Mouse (Mus musculus): ENCODE data around the gene Agpat3.

Gene Agpat3

GRCm38 (mm10) chr10:78351887-78352665 is at the start of gene Agpat3:
Gene Agpat3, minus strand, starts transcription at chr10:78352489.
- DNase-seq (ENCODE audit: low spot score in 2 of 2) = peak; percentile 69

DNA sequence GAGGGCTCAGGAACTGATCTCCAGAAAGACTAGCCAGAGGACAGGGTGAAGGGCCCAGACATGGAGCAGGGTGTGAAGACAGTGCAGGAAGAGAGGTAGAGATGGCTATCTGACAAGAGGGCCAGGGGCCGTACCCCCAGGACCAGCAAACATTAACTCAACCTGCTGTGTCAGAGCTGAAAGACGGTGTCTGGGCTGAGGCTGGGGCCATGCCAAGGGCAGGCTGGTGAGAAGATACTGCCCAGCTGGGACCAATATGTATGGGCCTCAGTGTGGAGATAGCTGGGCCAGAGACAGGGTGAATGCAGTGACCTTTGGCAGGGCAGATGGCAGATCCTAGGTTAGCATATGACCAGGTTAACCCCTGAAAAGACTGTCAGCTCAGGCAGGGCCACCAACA is 48.8 kb upstream of the Agpat3 start:
- DNase-seq (ENCODE audit: low spot score in 2 of 2) = no peak

DNA sequence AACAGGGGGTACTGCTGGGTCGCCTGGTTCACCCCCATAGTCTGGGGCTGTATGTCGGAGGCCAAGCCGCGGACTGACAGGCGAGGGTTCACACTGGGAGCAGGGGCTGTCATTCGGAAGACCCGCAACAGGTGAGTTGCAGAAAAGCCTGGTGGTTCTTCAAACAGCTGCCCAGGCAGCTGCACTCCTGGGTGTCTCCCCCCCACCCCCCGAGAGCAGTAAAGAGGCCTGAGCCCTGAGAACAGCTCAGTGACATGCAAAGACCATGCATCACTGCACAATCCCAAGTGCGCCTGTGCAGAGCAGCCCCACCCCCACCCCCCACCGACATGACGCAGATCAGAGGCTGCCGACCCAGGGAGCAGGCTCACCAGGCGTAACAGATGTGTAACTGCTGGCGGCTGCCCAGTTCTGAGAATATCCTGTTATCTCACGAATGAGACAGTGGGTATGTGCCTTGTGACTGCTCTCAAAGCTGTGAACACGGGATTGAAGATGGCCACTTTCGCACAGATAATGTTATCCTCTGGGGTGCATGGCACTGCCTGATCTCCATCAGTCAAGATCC is 46.9 kb upstream of the Agpat3 start:
- peak in 1 of 2 experiments; percentile 51 for DNase-seq (ENCODE audit: low spot score in 2 of 2)

DNA sequence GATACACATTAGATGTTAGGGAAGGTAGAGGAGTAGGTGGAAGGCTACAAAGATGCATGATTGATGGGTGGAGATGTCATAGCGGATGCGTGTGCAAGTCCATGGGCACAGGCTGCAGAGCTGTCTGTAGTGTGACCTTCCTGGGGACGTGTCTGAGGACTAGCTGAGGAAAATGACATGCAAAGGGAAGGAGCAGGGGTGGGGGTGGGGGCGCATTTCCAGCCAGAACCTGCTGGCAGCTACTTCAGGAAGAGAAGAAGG is 44.3 kb upstream of the Agpat3 start:
- DNase-seq (ENCODE audit: low spot score in 2 of 2) = no peak

DNA sequence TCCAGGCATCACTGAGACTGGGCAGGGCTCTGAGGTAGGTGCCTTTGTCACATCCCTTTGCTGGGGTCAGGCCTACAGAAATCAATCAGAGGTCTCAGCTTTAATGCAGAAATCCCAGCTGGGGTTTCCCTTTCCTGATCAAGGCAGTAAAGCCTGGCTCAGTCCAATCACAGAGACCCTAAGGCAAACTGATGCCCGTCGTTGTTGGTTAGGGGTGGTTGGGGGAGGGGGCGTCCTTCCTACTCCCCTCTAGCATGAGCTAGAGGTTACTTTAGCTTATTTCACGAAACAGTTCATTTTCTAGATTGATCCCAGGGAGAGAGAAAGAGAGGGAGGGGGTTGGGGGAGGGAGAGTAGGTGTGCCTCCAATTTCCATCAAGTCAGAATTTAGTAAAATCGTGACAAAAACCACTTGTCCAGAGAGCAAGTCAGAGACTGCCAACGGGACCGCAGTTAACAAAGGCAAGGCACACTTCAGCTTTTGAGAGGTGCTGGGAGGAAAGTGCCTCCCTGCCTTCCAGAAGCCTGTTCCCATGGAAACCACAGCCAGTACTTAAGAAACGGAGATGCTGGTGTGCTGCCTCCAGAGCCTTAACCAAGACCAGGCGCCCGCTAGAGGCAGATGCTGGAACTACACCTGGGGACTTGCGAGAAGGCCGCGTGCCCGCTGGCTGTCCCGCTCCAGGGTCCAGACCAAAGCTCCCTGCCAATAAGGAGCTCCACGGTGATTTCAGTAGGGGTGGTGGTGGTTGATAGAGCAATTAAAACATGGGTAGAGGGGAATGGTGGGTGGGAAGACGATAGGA is 43.7 kb upstream of the Agpat3 start:
- peak; percentile 96 for DNase-seq (ENCODE audit: low spot score in 2 of 2)

- DNase-seq (ENCODE audit: low spot score in 2 of 2) = no peak
Measured at GRCm38 (mm10) chr10:78395377-78395776, 43.1 kb upstream of the Agpat3 start.

- DNase-seq (ENCODE audit: low spot score in 2 of 2) = peak; percentile 81 to 88
Measured at GRCm38 (mm10) chr10:78392072-78392471, 39.8 kb upstream of the Agpat3 start.

- DNase-seq (ENCODE audit: low spot score in 2 of 2) = no peak
Measured at GRCm38 (mm10) chr10:78390982-78391470, 38.7 kb upstream of the Agpat3 start.

GRCm38 (mm10) chr10:78388216-78388980 is 36.1 kb upstream of the Agpat3 start:
- DNase-seq (ENCODE audit: low spot score in 2 of 2) = no peak

DNA sequence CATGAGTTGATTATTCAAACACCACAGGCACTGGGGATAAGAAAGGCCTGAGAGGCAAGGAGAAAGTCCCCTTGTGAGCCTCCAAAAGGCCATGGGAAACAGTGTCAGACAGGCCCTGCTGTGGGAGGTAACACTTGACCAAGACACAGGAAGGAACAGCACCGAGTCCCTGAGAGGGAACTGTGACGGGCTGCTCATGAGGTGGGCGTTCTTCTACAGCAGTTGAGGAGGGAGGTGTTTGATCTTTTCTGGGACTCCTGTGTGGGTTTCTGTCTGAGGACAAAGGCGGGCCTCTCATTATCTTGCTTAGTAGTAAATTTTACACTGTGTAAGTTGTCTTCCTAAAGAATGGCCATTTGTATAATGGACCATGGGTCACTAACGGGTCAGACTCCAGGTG is 33.2 kb upstream of the Agpat3 start:
- DNase-seq (ENCODE audit: low spot score in 2 of 2) = no peak

DNA sequence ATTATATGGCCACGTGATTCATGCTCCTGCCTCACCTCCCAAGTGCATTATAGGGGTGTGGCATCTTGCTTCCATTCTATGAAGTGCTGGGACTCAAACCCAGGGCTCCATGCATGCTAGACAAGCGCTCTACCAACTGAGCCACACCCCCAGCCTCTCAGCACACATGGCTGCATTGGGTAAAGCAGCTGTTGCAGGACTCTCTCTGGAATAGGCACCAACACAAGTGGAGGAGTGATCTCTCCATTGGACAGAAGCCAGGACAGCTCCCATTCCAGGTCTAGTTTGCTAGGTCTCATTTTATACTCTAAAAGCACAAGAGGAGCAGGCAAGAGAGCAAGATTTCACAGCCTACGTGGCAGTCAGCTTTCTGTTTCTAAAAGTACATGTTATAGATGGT is 31.3 kb upstream of the Agpat3 start:
- no peak for DNase-seq (ENCODE audit: low spot score in 2 of 2)

GRCm38 (mm10) chr10:78378516-78378915 is 26.2 kb upstream of the Agpat3 start:
- peak in 1 of 2 experiments; percentile 41 for DNase-seq (ENCODE audit: low spot score in 2 of 2)

DNA sequence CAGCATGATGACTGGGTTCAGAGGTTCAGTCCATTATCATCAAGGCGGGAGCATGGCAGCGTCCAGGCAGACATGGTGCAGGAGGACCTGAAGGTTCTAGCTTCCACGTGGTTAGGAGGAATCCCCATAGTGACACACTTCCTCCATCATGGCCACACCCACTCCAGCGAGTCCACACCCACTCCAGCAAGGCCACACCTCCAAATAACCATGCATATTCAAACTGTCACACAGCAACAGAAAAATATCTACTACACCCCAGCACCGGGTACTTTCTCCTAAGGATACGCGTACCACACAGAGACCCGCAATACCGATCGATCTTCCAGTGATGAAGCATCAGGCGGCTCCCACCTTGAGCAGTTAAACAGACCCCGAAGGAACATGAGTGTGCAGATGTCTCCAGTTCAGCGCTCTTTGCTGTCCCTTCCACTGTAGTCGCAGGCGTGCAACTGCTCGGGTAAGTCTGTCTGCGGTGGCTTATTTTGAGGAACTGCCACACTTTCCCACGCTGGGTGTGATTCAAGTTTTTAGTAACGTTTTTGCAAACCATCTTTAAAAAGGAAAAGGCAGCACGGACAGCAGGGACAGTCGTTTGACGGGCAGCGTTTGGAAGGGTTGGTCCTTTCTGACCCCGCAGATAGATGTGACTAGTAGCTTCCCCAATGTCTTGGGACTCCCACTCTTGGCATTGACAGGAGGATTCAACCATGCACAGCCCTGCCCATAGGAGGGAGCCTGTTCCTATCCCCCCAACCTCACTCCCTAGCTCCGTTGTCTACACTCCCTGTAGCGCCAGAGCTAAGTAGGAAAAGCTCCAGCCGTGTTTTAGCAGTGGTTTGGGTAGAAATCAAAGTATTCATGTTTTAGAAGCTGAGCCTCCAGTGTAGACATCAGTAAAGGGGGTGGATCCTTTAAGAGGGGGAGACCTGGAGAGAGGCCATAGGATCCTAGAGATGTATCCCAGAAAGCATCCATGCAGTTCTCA is 20.7 kb upstream of the Agpat3 start:
- peak; percentile 54 to 79 for DNase-seq (ENCODE audit: low spot score in 2 of 2)

DNA sequence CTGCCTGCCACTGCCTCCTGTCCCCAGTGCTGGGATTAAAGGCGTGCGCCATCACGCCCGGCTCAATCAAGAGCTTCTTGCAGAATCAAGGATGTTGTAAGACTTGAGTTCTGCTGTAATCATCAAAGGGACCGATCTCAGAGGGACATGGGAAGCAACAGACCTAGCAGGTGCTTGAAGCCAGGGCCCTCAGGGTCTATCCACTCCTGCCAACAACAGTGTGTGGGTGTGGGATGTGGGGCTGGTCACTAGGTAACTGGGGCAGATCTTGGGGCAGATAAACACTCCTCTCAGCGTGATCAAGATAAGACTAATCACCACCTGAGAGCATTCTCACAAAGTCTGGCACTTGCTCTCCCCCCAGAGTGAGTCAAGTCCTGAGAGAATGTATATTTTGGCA is 19.5 kb upstream of the Agpat3 start:
- DNase-seq (ENCODE audit: low spot score in 2 of 2) = no peak

DNA sequence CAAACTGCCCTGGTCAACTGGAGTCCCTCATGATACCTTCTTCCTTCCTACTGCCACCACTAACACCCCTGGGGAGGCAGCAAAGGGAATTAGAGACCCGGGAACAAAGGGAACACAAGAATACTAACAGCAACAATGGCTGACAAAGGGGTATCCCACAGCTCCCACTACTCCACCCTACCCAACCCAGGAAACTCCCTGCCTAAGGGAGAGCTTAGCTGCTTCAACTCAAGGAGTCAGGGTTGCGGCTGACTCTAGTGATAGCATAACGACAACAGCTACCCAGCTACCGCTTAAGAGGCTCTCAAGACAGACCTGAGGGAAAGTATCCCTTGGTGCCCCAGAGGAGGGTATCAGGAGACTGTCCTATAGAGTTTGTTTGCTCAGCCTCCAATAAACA is 15.3 kb upstream of the Agpat3 start:
- DNase-seq (ENCODE audit: low spot score in 2 of 2) = peak in 1 of 2 experiments; percentile 43

DNA sequence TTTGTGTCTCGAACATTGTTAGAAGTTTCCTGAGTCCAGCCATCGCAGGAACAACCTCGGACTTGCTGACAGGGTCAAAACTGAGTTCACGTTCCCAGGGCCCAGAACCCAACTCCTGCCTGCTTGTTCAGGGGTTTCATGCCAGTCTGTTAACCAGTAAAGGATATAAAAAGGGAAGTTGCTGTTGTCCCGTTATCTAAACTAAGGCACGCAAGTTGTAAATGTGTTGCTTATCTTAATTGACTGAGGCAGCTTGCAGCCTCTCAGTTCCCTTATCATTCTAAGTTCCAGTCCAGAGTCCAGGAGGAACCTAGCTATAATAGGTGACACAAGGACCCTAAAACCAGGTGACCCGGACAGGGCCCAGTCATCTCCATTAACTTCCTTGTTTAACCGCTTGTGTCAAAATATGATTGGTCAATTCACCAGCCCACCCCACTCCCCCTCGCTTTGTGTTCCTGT is 14.6 kb upstream of the Agpat3 start:
- peak; percentile 49 to 67 for DNase-seq (ENCODE audit: low spot score in 2 of 2)

GRCm38 (mm10) chr10:78366195-78366834 is 14.0 kb upstream of the Agpat3 start:
- DNase-seq (ENCODE audit: low spot score in 2 of 2) = peak in 1 of 2 experiments; percentile 47

- peak in 1 of 2 experiments; percentile 42 for DNase-seq (ENCODE audit: low spot score in 2 of 2)
Measured at GRCm38 (mm10) chr10:78365555-78365954, 13.3 kb upstream of the Agpat3 start.

DNA sequence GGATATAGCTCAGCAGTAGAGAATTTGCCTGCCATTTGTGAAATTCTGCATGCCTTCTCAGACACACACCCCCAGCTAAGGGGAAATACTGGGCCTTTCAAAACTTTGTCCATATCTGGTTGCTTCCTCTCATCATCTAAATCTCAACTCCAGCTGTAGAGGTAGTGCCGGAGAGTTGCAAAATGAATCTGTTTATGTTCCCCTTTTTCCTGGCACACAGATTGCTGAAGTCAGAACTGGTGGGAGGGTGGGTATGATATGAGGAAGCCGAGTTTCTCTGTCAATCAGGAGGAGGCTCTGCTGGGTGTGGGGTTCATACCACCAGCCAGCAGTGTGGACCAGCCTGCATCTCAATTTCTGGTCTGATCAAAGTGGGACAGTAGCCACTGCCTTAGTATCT is 11.8 kb upstream of the Agpat3 start:
- no peak for DNase-seq (ENCODE audit: low spot score in 2 of 2)

GRCm38 (mm10) chr10:78363366-78363765 is 11.1 kb upstream of the Agpat3 start:
- no peak for DNase-seq (ENCODE audit: low spot score in 2 of 2)

All from spleen, postnatal 10 days (tissue).